Mouse (Mus musculus): ENCODE results near the gene Herc6. TPM values are rescaled to one million over a fixed set of nuclear protein-coding genes. Genes with fewer than 3 reads are reported as not detected.

Gene Herc6
- total and polyA plus RNA-seq, 3 experiments, result 0.22 TPM; not detected in 2

- Histone ChIP-seq H3K9me3 (replicated peaks) (no peaks in the 10 kb centered on the region), H3K36me3 (replicated peaks) (peaks cover 34% of the 10 kb centered on the region), H3K4me1 (ENCODE audit: insufficient read depth, low read depth, low read length) (0 out of 2 replicates have a peak, but pooled peaks cover 4% of the 10 kb centered on the region), H3K27me3 (ENCODE audit: insufficient read depth, low read length) (no peaks in the 10 kb centered on the region), H3K4me3 (ENCODE audit: low read depth, low read length) (no peak overlapping the region)
- TF ChIP-seq GATA2 (IDR thresholded peaks at IDR 0.05; ENCODE audit: borderline replicate concordance, low read depth, low read length), result no peak
- no peak for TF ChIP-seq POLR2AphosphoS5 (IDR thresholded peaks at IDR 0.05; ENCODE audit: insufficient replicate concordance, low read depth, low read length)
- no peak for TF ChIP-seq TAL1 (conservative IDR thresholded peaks at IDR 0.05; ENCODE audit: low read depth, low read length)
- TF ChIP-seq CTCF (IDR thresholded peaks at IDR 0.05; ENCODE audit: low read depth, low read length), result no peak
- no peak for TF ChIP-seq GATA1 (IDR thresholded peaks at IDR 0.05; ENCODE audit: borderline replicate concordance, low read length)
- ATAC-seq (ENCODE audit: extremely low read depth, insufficient number of reproducible peaks, low FRiP score, poor library complexity, severe bottlenecking) (no peak), DNase-seq (ENCODE audit: low spot score) (no peak)
Measured at GRCm38 (mm10) chr6:57684156-57684555, 103.4 kb downstream of the Herc6 start.

GRCm38 (mm10) chr6:57691467-57692261 is 110.9 kb downstream of the Herc6 start, which contains the start of gene Pyurf:
Gene Pyurf, minus strand, starts transcription at chr6:57692078.
- TF ChIP-seq GATA1 (IDR thresholded peaks at IDR 0.05; ENCODE audit: borderline replicate concordance, low read length), result no peak
- TF ChIP-seq GATA2 (IDR thresholded peaks at IDR 0.05; ENCODE audit: borderline replicate concordance, low read depth, low read length), result no peak
- no peak for TF ChIP-seq TAL1 (conservative IDR thresholded peaks at IDR 0.05; ENCODE audit: low read depth, low read length)
- TF ChIP-seq CTCF (IDR thresholded peaks at IDR 0.05; ENCODE audit: low read depth, low read length), result no peak
- no peak for TF ChIP-seq POLR2AphosphoS5 (IDR thresholded peaks at IDR 0.05; ENCODE audit: insufficient replicate concordance, low read depth, low read length)
- peak; percentile 92 for DNase-seq (ENCODE audit: low spot score)
- Histone ChIP-seq H3K4me1 (ENCODE audit: insufficient read depth, low read depth, low read length) (peaks cover 13% of the 10 kb centered on the region; the same call in 1 of the 2 replicates), H3K4me3 (ENCODE audit: low read depth, low read length) (peak within 1 kb of the TSS; percentile 87), H3K27me3 (ENCODE audit: insufficient read depth, low read length) (no peaks in the 10 kb centered on the region), H3K9me3 (replicated peaks) (no peaks in the 10 kb centered on the region), H3K36me3 (replicated peaks) (peaks cover 33% of the 10 kb centered on the region)
- ATAC-seq (ENCODE audit: extremely low read depth, insufficient number of reproducible peaks, low FRiP score, poor library complexity, severe bottlenecking), result peak; percentile 91

GRCm38 (mm10) chr6:57693116-57693515 is 112.3 kb downstream of the Herc6 start:
- Histone ChIP-seq H3K27me3 (ENCODE audit: insufficient read depth, low read length) (no peaks in the 10 kb centered on the region), H3K36me3 (replicated peaks) (peaks cover 20% of the 10 kb centered on the region)
- no peak for TF ChIP-seq TAL1 (conservative IDR thresholded peaks at IDR 0.05; ENCODE audit: low read depth, low read length)
- no peak for TF ChIP-seq POLR2AphosphoS5 (IDR thresholded peaks at IDR 0.05; ENCODE audit: insufficient replicate concordance, low read depth, low read length)
- no peak for TF ChIP-seq GATA1 (IDR thresholded peaks at IDR 0.05; ENCODE audit: borderline replicate concordance, low read length)
- no peak for TF ChIP-seq CTCF (IDR thresholded peaks at IDR 0.05; ENCODE audit: low read depth, low read length)
- no peak for TF ChIP-seq GATA2 (IDR thresholded peaks at IDR 0.05; ENCODE audit: borderline replicate concordance, low read depth, low read length)

GRCm38 (mm10) chr6:57701686-57702085 is 120.9 kb downstream of the Herc6 start:
- no peak for TF ChIP-seq POLR2AphosphoS5 (IDR thresholded peaks at IDR 0.05; ENCODE audit: insufficient replicate concordance, low read depth, low read length)
- TF ChIP-seq GATA2 (IDR thresholded peaks at IDR 0.05; ENCODE audit: borderline replicate concordance, low read depth, low read length), result no peak
- TF ChIP-seq TAL1 (conservative IDR thresholded peaks at IDR 0.05; ENCODE audit: low read depth, low read length), result no peak
- TF ChIP-seq GATA1 (IDR thresholded peaks at IDR 0.05; ENCODE audit: borderline replicate concordance, low read length), result no peak
- no peak for TF ChIP-seq CTCF (IDR thresholded peaks at IDR 0.05; ENCODE audit: low read depth, low read length)
- no peaks in the 10 kb centered on the region for H3K36me3 ChIP-seq (replicated peaks)
- peaks cover 18% of the 10 kb centered on the region for H3K4me1 ChIP-seq (ENCODE audit: insufficient read depth, low read depth, low read length)
- no peak overlapping the region for H3K4me3 ChIP-seq (ENCODE audit: low read depth, low read length)
- no peaks in the 10 kb centered on the region for H3K27me3 ChIP-seq (ENCODE audit: insufficient read depth, low read length)
- ATAC-seq (ENCODE audit: extremely low read depth, insufficient number of reproducible peaks, low FRiP score, poor library complexity, severe bottlenecking) (no peak), DNase-seq (ENCODE audit: low spot score) (no peak)
- H3K9me3 ChIP-seq (replicated peaks), result no peaks in the 10 kb centered on the region

More at GRCm38 (mm10) chr6:57693116-57693515, 112.3 kb downstream of the Herc6 start:
- no peak overlapping the region for H3K4me3 ChIP-seq (ENCODE audit: low read depth, low read length)
- no peaks in the 10 kb centered on the region for H3K9me3 ChIP-seq (replicated peaks)
- H3K4me1 ChIP-seq (ENCODE audit: insufficient read depth, low read depth, low read length), result peaks cover 13% of the 10 kb centered on the region; the same call in 1 of the 2 replicates
- ATAC-seq (ENCODE audit: extremely low read depth, insufficient number of reproducible peaks, low FRiP score, poor library complexity, severe bottlenecking) (no peak), DNase-seq (ENCODE audit: low spot score) (no peak)

- DNase-seq (ENCODE audit: low spot score) (peak; percentile 5), ATAC-seq (ENCODE audit: extremely low read depth, insufficient number of reproducible peaks, low FRiP score, poor library complexity, severe bottlenecking) (peak; percentile 7; the same call in 1 of the 2 replicates)
- no peaks in the 10 kb centered on the region for H3K27me3 ChIP-seq (ENCODE audit: insufficient read depth, low read length)
- TF ChIP-seq TAL1 (conservative IDR thresholded peaks at IDR 0.05; ENCODE audit: low read depth, low read length) (no peak), GATA2 (IDR thresholded peaks at IDR 0.05; ENCODE audit: borderline replicate concordance, low read depth, low read length) (no peak), CTCF (IDR thresholded peaks at IDR 0.05; ENCODE audit: low read depth, low read length) (no peak), GATA1 (IDR thresholded peaks at IDR 0.05; ENCODE audit: borderline replicate concordance, low read length) (no peak), POLR2AphosphoS5 (IDR thresholded peaks at IDR 0.05; ENCODE audit: insufficient replicate concordance, low read depth, low read length) (no peak)
- H3K36me3 ChIP-seq (replicated peaks), result no peaks in the 10 kb centered on the region
- H3K4me1 ChIP-seq (ENCODE audit: insufficient read depth, low read depth, low read length), result peaks cover 21% of the 10 kb centered on the region
- peak within 1 kb of the TSS; percentile 83 for H3K4me3 ChIP-seq (ENCODE audit: low read depth, low read length)
- no peaks in the 10 kb centered on the region for H3K9me3 ChIP-seq (replicated peaks)
Measured at GRCm38 (mm10) chr6:57702376-57702742, 121.6 kb downstream of the Herc6 start, which contains the start of gene Lancl2. Gene Lancl2, plus strand, starts transcription at chr6:57702540.

Data from G1E (cell line).